Mouse (Mus musculus): Measurements from ENCODE around the gene Lims1.
A peak's percentile ranks its signal among the peaks of the same experiment; 100 is the strongest.
"Not testable (repeated sequence)": the region's sequence is repeated elsewhere in the genome, so short reads cannot be mapped to it uniquely, and the experiment has no call there.

Gene Lims1

GRCm38 (mm10) chr10:58323028-58323991 lies at the start of gene Lims1:
Gene Lims1, plus strand, starts transcription at chr10:58323466.
- peak; percentile 96 for DNase-seq (ENCODE audit: low read depth, low spot score)

GRCm38 (mm10) chr10:58282238-58282637 lies 41.0 kb upstream of the Lims1 start:
- no peak for DNase-seq (ENCODE audit: low read depth, low spot score)

GRCm38 (mm10) chr10:58290742-58291141 lies 32.5 kb upstream of the Lims1 start:
- DNase-seq (ENCODE audit: low read depth, low spot score), result no peak

GRCm38 (mm10) chr10:58294246-58294645 lies 29.0 kb upstream of the Lims1 start:
- no peak for DNase-seq (ENCODE audit: low read depth, low spot score)

GRCm38 (mm10) chr10:58295605-58296004 lies 27.7 kb upstream of the Lims1 start:
- DNase-seq (ENCODE audit: low read depth, low spot score), result no peak

GRCm38 (mm10) chr10:58304996-58305395 lies 18.3 kb upstream of the Lims1 start:
- no peak for DNase-seq (ENCODE audit: low read depth, low spot score)

GRCm38 (mm10) chr10:58306897-58307296 lies 16.4 kb upstream of the Lims1 start:
- DNase-seq (ENCODE audit: low read depth, low spot score), result no peak

- no peak for DNase-seq (ENCODE audit: low read depth, low spot score)
Observed at GRCm38 (mm10) chr10:58310791-58311190, 12.5 kb upstream of the Lims1 start.

- no peak for DNase-seq (ENCODE audit: low read depth, low spot score)
Observed at GRCm38 (mm10) chr10:58312887-58313286, 10.4 kb upstream of the Lims1 start.

- no peak for DNase-seq (ENCODE audit: low read depth, low spot score)
Observed at GRCm38 (mm10) chr10:58320881-58321280, 2.4 kb upstream of the Lims1 start.

- no peak for DNase-seq (ENCODE audit: low read depth, low spot score)
Observed at GRCm38 (mm10) chr10:58322361-58323027, 772 bp upstream of the Lims1 start.

GRCm38 (mm10) chr10:58326271-58326670 lies 3.0 kb downstream of the Lims1 start:
- no peak for DNase-seq (ENCODE audit: low read depth, low spot score)

- DNase-seq (ENCODE audit: low read depth, low spot score), result not testable (repeated sequence)
Observed at GRCm38 (mm10) chr10:58327836-58328235, 4.6 kb downstream of the Lims1 start.

GRCm38 (mm10) chr10:58328517-58329108 lies 5.3 kb downstream of the Lims1 start:
- no peak for DNase-seq (ENCODE audit: low read depth, low spot score)

- DNase-seq (ENCODE audit: low read depth, low spot score), result no peak
Observed at GRCm38 (mm10) chr10:58330635-58331034, 7.4 kb downstream of the Lims1 start.

GRCm38 (mm10) chr10:58331741-58332140 lies 8.5 kb downstream of the Lims1 start:
- no peak for DNase-seq (ENCODE audit: low read depth, low spot score)

- DNase-seq (ENCODE audit: low read depth, low spot score), result no peak
Observed at GRCm38 (mm10) chr10:58333414-58333813, 10.1 kb downstream of the Lims1 start.

- DNase-seq (ENCODE audit: low read depth, low spot score), result no peak
Observed at GRCm38 (mm10) chr10:58336156-58336555, 12.9 kb downstream of the Lims1 start.

GRCm38 (mm10) chr10:58337091-58337490 lies 13.8 kb downstream of the Lims1 start:
- DNase-seq (ENCODE audit: low read depth, low spot score), result not testable (repeated sequence)

- DNase-seq (ENCODE audit: low read depth, low spot score), result no peak
Observed at GRCm38 (mm10) chr10:58338590-58338989, 15.3 kb downstream of the Lims1 start.

GRCm38 (mm10) chr10:58341685-58342084 lies 18.4 kb downstream of the Lims1 start:
- DNase-seq (ENCODE audit: low read depth, low spot score), result no peak

- no peak for DNase-seq (ENCODE audit: low read depth, low spot score)
Observed at GRCm38 (mm10) chr10:58342199-58342598, 18.9 kb downstream of the Lims1 start.
